Mouse (Mus musculus): ENCODE data around the gene Serpinb6a.

DNA sequence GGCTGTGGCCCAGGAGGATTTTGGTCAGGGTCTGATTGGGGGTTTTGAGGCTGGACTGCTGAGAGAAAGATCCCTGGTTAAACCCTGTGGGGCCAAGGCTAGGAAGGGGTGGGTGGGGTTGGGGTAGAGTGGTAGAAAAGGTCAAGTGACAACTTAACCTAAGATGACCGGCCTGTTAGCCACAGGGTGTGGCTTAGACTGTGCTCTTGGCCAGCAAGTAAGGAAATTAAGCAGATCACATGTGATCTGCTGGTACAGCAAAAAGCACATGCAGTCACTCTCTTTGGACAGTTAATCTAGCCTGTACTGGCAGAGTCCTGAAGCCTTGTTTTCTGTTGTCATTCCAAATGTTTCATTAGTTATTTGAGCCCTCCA lies 50.5 kb downstream of the Serpinb6a start:
- TF ChIP-seq NANOG (IDR thresholded peaks at IDR 0.05; ENCODE audit: borderline replicate concordance, low read length) (no peak), CTCF (conservative IDR thresholded peaks at IDR 0.05; ENCODE audit: low read length) (no peak), POU5F1 (IDR thresholded peaks at IDR 0.05; ENCODE audit: borderline replicate concordance, low read length) (no peak)
